Mouse (Mus musculus) gastrocnemius, adult 2 months (tissue): ENCODE data around the gene Plcg2. TPM values are rescaled to one million over a fixed set of nuclear protein-coding genes. Genes with fewer than 3 reads are reported as not detected.

ENCODE experiments used
- DNase-seq: peaks from one replicate; pipeline ENCODE4 v3.0.0; 2022
- H3K27ac ChIP-seq: fragments of 200-600 bp; 2 replicates; pipeline ENCODE4 v1.8.1; 2022; ENCODE audit warnings: mild to moderate bottlenecking
- H3K4me3 ChIP-seq: fragments of 200-600 bp; 2 replicates; pipeline ENCODE4 v1.8.1; 2022; ENCODE audit warnings: mild to moderate bottlenecking, moderate library complexity
- CTCF ChIP-seq: fragments of 200-600 bp; IDR thresholded peaks from 2 replicates; pipeline ENCODE4 v1.8.1; 2022; ENCODE audit warnings: antibody characterized with exemption, mild to moderate bottlenecking, moderate library complexity
- intact Hi-C: fragments of 180-260 bp; cut with DNase I; formaldehyde crosslinking; loops from one replicate; pipeline ENCODE4 v1.15.1; 2025
- microRNA-seq: library from miRNA; unstranded; fragments of <30 nt; microRNA quantifications from one replicate; pipeline ENCODE4 v1.2.0, GENCODE M21; 2021
- total RNA-seq, 2 experiments: library from RNA; stranded (reverse); gene quantifications; 2 replicates each; pipeline ENCODE4 v1.2.3; 2021

Plcg2 gene
- total RNA-seq, 2 experiments from 2014 or later = 0.73 to 0.79 TPM

DNA sequence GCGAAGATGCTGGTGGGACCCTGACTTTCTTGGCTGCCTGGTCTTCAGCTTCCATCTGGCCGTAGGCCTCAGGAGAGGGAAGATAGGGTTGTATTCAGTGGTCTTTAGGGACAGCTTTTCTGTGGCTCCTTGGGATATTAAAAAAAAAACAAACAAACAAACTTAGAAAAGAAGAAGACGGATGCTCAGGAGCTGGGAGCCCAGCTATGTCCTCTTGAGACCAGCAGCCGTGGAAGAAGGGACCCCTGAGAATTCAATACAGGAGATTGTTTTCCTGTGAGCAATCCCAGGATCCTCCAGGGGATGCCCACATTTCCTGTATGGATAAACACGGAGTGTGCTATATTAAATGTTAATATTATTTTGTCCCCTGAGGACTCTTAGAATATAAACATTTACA lies 177.1 kb downstream of the Plcg2 start:
- H3K27ac ChIP-seq = no peak overlapping the region
- no peak for DNase-seq
- intact Hi-C loops = no loop called here
- TF ChIP-seq CTCF = no peak
- no peak overlapping the region for H3K4me3 ChIP-seq

DNA sequence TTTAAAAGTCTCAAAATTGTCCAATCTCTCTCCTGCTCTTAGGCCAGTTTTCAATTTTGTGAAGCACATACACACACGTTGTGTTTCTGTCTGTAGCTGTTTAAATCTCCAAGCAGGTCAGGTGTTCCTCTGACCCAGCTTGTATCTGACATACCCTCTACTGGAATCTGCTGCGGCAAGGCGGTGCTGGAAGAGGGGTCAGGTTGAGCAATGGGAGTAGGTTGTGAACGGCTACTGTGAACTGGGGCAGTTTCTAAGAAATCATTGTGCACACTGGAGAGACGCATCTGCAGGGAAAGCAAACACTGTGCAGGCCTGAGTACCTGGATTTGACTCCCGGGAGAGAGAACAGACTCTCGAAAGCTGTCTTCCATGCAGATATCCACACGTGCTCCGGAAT lies 178.4 kb downstream of the Plcg2 start:
- intact Hi-C loops = no loop called here
- no peak overlapping the region for H3K27ac ChIP-seq
- no peak for DNase-seq
- no peak overlapping the region for H3K4me3 ChIP-seq
- TF ChIP-seq CTCF = no peak

DNA sequence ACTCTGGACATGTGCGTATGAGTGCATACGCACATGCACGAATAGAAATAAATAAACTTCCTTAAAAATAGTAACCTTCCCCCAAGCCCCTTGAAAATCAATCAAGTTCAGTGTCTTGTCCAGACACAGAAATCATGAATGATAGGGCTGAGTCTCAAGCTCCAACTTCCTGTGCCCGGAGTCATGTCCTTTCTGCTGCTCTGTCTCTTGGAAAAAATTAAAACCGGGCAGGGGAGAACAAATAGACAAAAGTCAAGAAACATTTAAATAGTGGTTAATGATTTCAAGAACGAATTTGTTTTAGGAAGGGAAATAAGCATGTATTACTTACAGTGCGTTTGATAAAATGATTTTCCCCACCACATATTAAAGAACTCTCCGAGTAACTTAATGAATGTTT lies 178.9 kb downstream of the Plcg2 start:
- intact Hi-C loops = no loop called here
- TF ChIP-seq CTCF = no peak
- no peak for DNase-seq
- no peak overlapping the region for H3K27ac ChIP-seq
- H3K4me3 ChIP-seq = no peak overlapping the region

DNA sequence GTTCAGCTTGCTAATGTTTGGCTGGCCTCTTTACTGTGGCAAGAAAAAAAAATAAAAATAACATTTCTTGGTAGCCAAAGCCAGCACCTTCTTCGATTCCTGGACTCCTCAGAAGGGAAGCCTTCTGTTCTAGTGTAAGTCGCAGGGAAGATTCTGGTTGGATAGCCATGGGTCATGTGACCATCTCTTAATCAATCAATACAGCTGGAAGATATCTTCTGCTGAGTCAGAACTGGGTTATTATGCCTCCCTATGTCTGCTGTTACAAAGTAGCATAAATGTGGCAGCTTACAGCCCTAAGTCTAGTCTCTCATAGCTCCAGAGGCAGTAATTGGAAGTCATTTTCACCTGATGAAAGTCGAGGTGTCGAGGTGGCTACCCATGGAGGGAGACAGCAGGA lies 180.6 kb downstream of the Plcg2 start:
- intact Hi-C loops = no loop called here

DNA sequence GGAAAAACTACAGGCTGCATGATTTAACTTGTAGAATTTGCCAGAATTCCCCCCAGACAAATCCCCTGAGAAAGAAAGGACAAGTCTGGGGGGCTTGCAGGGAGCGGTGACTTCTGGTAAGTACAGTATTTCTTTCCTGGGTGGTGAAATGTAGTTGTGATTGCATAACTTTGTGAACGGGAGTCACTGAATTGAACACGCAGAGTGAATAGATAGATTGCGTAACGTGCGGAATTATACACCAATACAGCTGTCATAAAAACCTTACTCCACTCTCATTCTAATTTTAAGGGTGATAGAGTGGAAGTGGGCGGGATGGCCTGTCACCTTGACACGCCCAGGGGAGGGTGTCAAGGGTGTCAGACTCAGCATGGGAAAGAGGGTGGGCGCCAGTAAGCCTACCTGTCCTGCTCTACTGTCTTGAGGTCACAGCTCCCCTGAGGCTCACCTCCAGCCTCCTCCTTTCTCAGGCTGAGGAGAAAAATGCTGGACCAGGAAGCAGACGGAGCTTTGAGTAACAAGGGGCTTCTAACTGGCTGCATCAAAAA lies 185.9 kb downstream of the Plcg2 start:
- Histone ChIP-seq H3K27ac (no peak overlapping the region), H3K4me3 (no peak overlapping the region)
- intact Hi-C loops = no loop called here
- no peak for DNase-seq
- no peak for TF ChIP-seq CTCF

More for the DNA sequence above, 180.6 kb downstream of the Plcg2 start:
- TF ChIP-seq CTCF = no peak
- no peak overlapping the region for H3K4me3 ChIP-seq
- H3K27ac ChIP-seq = no peak overlapping the region
- DNase-seq = no peak

DNA sequence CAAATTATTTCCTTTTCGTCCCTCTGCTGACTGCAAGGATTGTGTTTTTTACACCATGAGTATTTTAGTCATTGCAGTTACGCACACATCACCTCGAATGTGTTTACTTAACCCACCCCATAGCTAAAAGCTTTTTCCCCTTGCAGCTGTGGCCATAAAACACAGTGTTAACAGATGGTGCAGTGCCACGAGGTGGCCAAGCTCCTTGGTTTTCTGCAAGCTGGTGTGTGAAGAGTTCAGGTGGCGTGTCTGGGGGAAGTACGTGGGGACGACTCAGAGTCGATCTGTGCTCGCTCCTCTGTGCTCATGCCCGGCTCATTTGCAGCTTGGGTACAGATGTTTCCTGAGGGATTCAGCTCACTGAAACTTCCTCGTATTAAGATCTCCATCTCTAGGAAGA lies 186.4 kb downstream of the Plcg2 start:
- intact Hi-C loops = no loop called here
- no peak for DNase-seq
- TF ChIP-seq CTCF = no peak
- Histone ChIP-seq H3K27ac (no peak overlapping the region), H3K4me3 (no peak overlapping the region)

Small RNAs within 50 kb of the gene (microRNA-seq; reads per million reads assigned to microRNA genes)
- not detected for gene Gm27361
- not detected for gene Mir7077
- not detected for gene Mir7078

Other genes with a start within 250 kb of the Plcg2 start
- gene Cmip, start 241.2 kb upstream of the Plcg2 start, total RNA-seq = 10 to 100 TPM in 1 of 2 experiments, 1 to 10 TPM in 1; 8.3 to 11.4 TPM
- under 1 TPM; 0.13 to 0.31 TPM for gene Sdr42e1, start 175.4 kb downstream of the Plcg2 start, total RNA-seq
- not detected for gene Hsd17b2, start 203.6 kb downstream of the Plcg2 start, total RNA-seq